Mouse (Mus musculus): ENCODE measurements around the gene Ttll12. TPM values are rescaled to one million over a fixed set of nuclear protein-coding genes. Genes with fewer than 3 reads are reported as not detected.

Ttll12 gene
- polyA plus RNA-seq, 1 experiment from 2014 or later, result 38.9 TPM

- 86% methylated on average over 2 of the region's 2 CpGs for WGBS
- H3K4me1 ChIP-seq (ENCODE audit: insufficient read depth, low read length), result peaks cover 6% of the 10 kb centered on the region
- H3K27ac ChIP-seq (ENCODE audit: low read length), result no peak overlapping the region
- no peak overlapping the region for H3K4me2 ChIP-seq (replicated peaks; ENCODE audit: low read depth, low read length)
- H3K27me3 ChIP-seq (ENCODE audit: insufficient read depth, low read length), result no peaks in the 10 kb centered on the region
- H3K9ac ChIP-seq (replicated peaks; ENCODE audit: low read length), result no peak overlapping the region
- H3K9me3 ChIP-seq (ENCODE audit: low read length), result no peaks in the 10 kb centered on the region
- H3K36me3 ChIP-seq (ENCODE audit: insufficient read depth, low read length), result peaks cover 53% of the 10 kb centered on the region
- no peak for ATAC-seq (ENCODE audit: low FRiP score, low TSS enrichment)
- H3K4me3 ChIP-seq (ENCODE audit: low read length), result no peak overlapping the region
Observed at GRCm38 (mm10) chr15:83550137-83550536, 44.8 kb downstream of the Ttll12 start.

GRCm38 (mm10) chr15:83547144-83547543 lies 47.8 kb downstream of the Ttll12 start:
- Histone ChIP-seq H3K27ac (ENCODE audit: low read length) (no peak overlapping the region), H3K4me1 (ENCODE audit: insufficient read depth, low read length) (no peaks in the 10 kb centered on the region), H3K27me3 (ENCODE audit: insufficient read depth, low read length) (no peaks in the 10 kb centered on the region), H3K36me3 (ENCODE audit: insufficient read depth, low read length) (peaks cover 50% of the 10 kb centered on the region), H3K4me3 (ENCODE audit: low read length) (no peak overlapping the region), H3K4me2 (replicated peaks; ENCODE audit: low read depth, low read length) (no peak overlapping the region), H3K9me3 (ENCODE audit: low read length) (no peaks in the 10 kb centered on the region), H3K9ac (replicated peaks; ENCODE audit: low read length) (no peak overlapping the region)
- no peak for ATAC-seq (ENCODE audit: low FRiP score, low TSS enrichment)
- WGBS, result 90% methylated on average over 8 of the region's 8 CpGs

- 93% methylated on average over 7 of the region's 7 CpGs for WGBS
- no peak overlapping the region for H3K27ac ChIP-seq (ENCODE audit: low read length)
- peaks cover 47% of the 10 kb centered on the region for H3K36me3 ChIP-seq (ENCODE audit: insufficient read depth, low read length)
- no peak for ATAC-seq (ENCODE audit: low FRiP score, low TSS enrichment)
- H3K4me1 ChIP-seq (ENCODE audit: insufficient read depth, low read length), result no peaks in the 10 kb centered on the region
- H3K27me3 ChIP-seq (ENCODE audit: insufficient read depth, low read length), result no peaks in the 10 kb centered on the region
- H3K4me2 ChIP-seq (replicated peaks; ENCODE audit: low read depth, low read length), result no peak overlapping the region
- no peaks in the 10 kb centered on the region for H3K9me3 ChIP-seq (ENCODE audit: low read length)
- H3K4me3 ChIP-seq (ENCODE audit: low read length), result no peak overlapping the region
- no peak overlapping the region for H3K9ac ChIP-seq (replicated peaks; ENCODE audit: low read length)
Observed at GRCm38 (mm10) chr15:83546029-83546428, 48.9 kb downstream of the Ttll12 start.

GRCm38 (mm10) chr15:83541647-83542287 lies 53.2 kb downstream of the Ttll12 start:
- Histone ChIP-seq H3K9me3 (ENCODE audit: low read length) (no peaks in the 10 kb centered on the region), H3K4me3 (ENCODE audit: low read length) (no peak overlapping the region), H3K4me2 (replicated peaks; ENCODE audit: low read depth, low read length) (no peak overlapping the region), H3K36me3 (ENCODE audit: insufficient read depth, low read length) (peaks cover 7% of the 10 kb centered on the region; the same call in 1 of the 2 replicates), H3K27ac (ENCODE audit: low read length) (no peak overlapping the region), H3K27me3 (ENCODE audit: insufficient read depth, low read length) (no peaks in the 10 kb centered on the region), H3K9ac (replicated peaks; ENCODE audit: low read length) (no peak overlapping the region), H3K4me1 (ENCODE audit: insufficient read depth, low read length) (peaks cover 14% of the 10 kb centered on the region)
- ATAC-seq (ENCODE audit: low FRiP score, low TSS enrichment), result no peak
- 86% methylated on average over 9 of the region's 9 CpGs for WGBS

- no peak overlapping the region for H3K9ac ChIP-seq (replicated peaks; ENCODE audit: low read length)
- H3K27ac ChIP-seq (ENCODE audit: low read length), result no peak overlapping the region
- no peaks in the 10 kb centered on the region for H3K27me3 ChIP-seq (ENCODE audit: insufficient read depth, low read length)
- 0 out of 2 replicates have a peak, but pooled peaks have one; percentile 46 for ATAC-seq (ENCODE audit: low FRiP score, low TSS enrichment)
- WGBS, result 41% methylated on average over 4 of the region's 4 CpGs
- H3K4me2 ChIP-seq (replicated peaks; ENCODE audit: low read depth, low read length), result no peak overlapping the region
- no peak overlapping the region for H3K4me3 ChIP-seq (ENCODE audit: low read length)
- no peaks in the 10 kb centered on the region for H3K9me3 ChIP-seq (ENCODE audit: low read length)
- H3K36me3 ChIP-seq (ENCODE audit: insufficient read depth, low read length), result no peaks in the 10 kb centered on the region
- H3K4me1 ChIP-seq (ENCODE audit: insufficient read depth, low read length), result peaks cover 14% of the 10 kb centered on the region
Observed at GRCm38 (mm10) chr15:83539905-83540304, 55.1 kb downstream of the Ttll12 start.

- ATAC-seq (ENCODE audit: low FRiP score, low TSS enrichment), result no peak
- Histone ChIP-seq H3K4me1 (ENCODE audit: insufficient read depth, low read length) (peaks cover 14% of the 10 kb centered on the region), H3K4me3 (ENCODE audit: low read length) (no peak overlapping the region), H3K9ac (replicated peaks; ENCODE audit: low read length) (no peak overlapping the region), H3K27ac (ENCODE audit: low read length) (no peak overlapping the region), H3K36me3 (ENCODE audit: insufficient read depth, low read length) (no peaks in the 10 kb centered on the region), H3K9me3 (ENCODE audit: low read length) (no peaks in the 10 kb centered on the region), H3K27me3 (ENCODE audit: insufficient read depth, low read length) (no peaks in the 10 kb centered on the region), H3K4me2 (replicated peaks; ENCODE audit: low read depth, low read length) (no peak overlapping the region)
- WGBS, result 100% methylated on average over 2 of the region's 2 CpGs
Observed at GRCm38 (mm10) chr15:83538855-83539254, 56.1 kb downstream of the Ttll12 start.

GRCm38 (mm10) chr15:83535890-83536231 lies 59.1 kb downstream of the Ttll12 start:
- H3K36me3 ChIP-seq (ENCODE audit: insufficient read depth, low read length), result no peaks in the 10 kb centered on the region
- 67% methylated on average over 6 of the region's 6 CpGs for WGBS
- peaks cover 15% of the 10 kb centered on the region for H3K4me1 ChIP-seq (ENCODE audit: insufficient read depth, low read length)
- no peak overlapping the region for H3K27ac ChIP-seq (ENCODE audit: low read length)
- H3K9me3 ChIP-seq (ENCODE audit: low read length), result no peaks in the 10 kb centered on the region
- no peak for ATAC-seq (ENCODE audit: low FRiP score, low TSS enrichment)
- no peak overlapping the region for H3K4me2 ChIP-seq (replicated peaks; ENCODE audit: low read depth, low read length)
- no peak overlapping the region for H3K9ac ChIP-seq (replicated peaks; ENCODE audit: low read length)
- H3K27me3 ChIP-seq (ENCODE audit: insufficient read depth, low read length), result no peaks in the 10 kb centered on the region
- H3K4me3 ChIP-seq (ENCODE audit: low read length), result no peak overlapping the region

- Histone ChIP-seq H3K4me1 (ENCODE audit: insufficient read depth, low read length) (peaks cover 18% of the 10 kb centered on the region), H3K27me3 (ENCODE audit: insufficient read depth, low read length) (no peaks in the 10 kb centered on the region), H3K4me3 (ENCODE audit: low read length) (no peak overlapping the region), H3K4me2 (replicated peaks; ENCODE audit: low read depth, low read length) (no peak overlapping the region), H3K36me3 (ENCODE audit: insufficient read depth, low read length) (no peaks in the 10 kb centered on the region), H3K27ac (ENCODE audit: low read length) (no peak overlapping the region), H3K9me3 (ENCODE audit: low read length) (no peaks in the 10 kb centered on the region), H3K9ac (replicated peaks; ENCODE audit: low read length) (0 out of 2 replicates have a peak overlapping the region, but pooled peaks have one; percentile 5)
- 70% methylated on average over 17 of the region's 17 CpGs for WGBS
- ATAC-seq (ENCODE audit: low FRiP score, low TSS enrichment), result no peak
Observed at GRCm38 (mm10) chr15:83534960-83535889, 59.7 kb downstream of the Ttll12 start.

GRCm38 (mm10) chr15:83532606-83533005 lies 62.4 kb downstream of the Ttll12 start:
- H3K4me3 ChIP-seq (ENCODE audit: low read length), result no peak overlapping the region
- ATAC-seq (ENCODE audit: low FRiP score, low TSS enrichment), result no peak
- no peaks in the 10 kb centered on the region for H3K9me3 ChIP-seq (ENCODE audit: low read length)
- H3K9ac ChIP-seq (replicated peaks; ENCODE audit: low read length), result no peak overlapping the region
- no peak overlapping the region for H3K4me2 ChIP-seq (replicated peaks; ENCODE audit: low read depth, low read length)
- no peaks in the 10 kb centered on the region for H3K36me3 ChIP-seq (ENCODE audit: insufficient read depth, low read length)
- no peak overlapping the region for H3K27ac ChIP-seq (ENCODE audit: low read length)
- H3K27me3 ChIP-seq (ENCODE audit: insufficient read depth, low read length), result peaks cover 6% of the 10 kb centered on the region
- peaks cover 25% of the 10 kb centered on the region for H3K4me1 ChIP-seq (ENCODE audit: insufficient read depth, low read length)
- WGBS, result 71% methylated on average over 7 of the region's 7 CpGs

- Histone ChIP-seq H3K4me3 (ENCODE audit: low read length) (no peak overlapping the region), H3K27me3 (ENCODE audit: insufficient read depth, low read length) (peaks cover 11% of the 10 kb centered on the region), H3K4me2 (replicated peaks; ENCODE audit: low read depth, low read length) (no peak overlapping the region), H3K9me3 (ENCODE audit: low read length) (no peaks in the 10 kb centered on the region), H3K4me1 (ENCODE audit: insufficient read depth, low read length) (peaks cover 31% of the 10 kb centered on the region), H3K36me3 (ENCODE audit: insufficient read depth, low read length) (no peaks in the 10 kb centered on the region), H3K9ac (replicated peaks; ENCODE audit: low read length) (no peak overlapping the region), H3K27ac (ENCODE audit: low read length) (no peak overlapping the region)
- 84% methylated on average over 5 of the region's 5 CpGs for WGBS
- ATAC-seq (ENCODE audit: low FRiP score, low TSS enrichment), result no peak
Observed at GRCm38 (mm10) chr15:83531961-83532469, 62.9 kb downstream of the Ttll12 start.

Measured in kidney, embryonic 16.5 days (tissue).